Comparison of ENCODE assay signal across 11 mouse cellular contexts in the genomic region with DNA sequence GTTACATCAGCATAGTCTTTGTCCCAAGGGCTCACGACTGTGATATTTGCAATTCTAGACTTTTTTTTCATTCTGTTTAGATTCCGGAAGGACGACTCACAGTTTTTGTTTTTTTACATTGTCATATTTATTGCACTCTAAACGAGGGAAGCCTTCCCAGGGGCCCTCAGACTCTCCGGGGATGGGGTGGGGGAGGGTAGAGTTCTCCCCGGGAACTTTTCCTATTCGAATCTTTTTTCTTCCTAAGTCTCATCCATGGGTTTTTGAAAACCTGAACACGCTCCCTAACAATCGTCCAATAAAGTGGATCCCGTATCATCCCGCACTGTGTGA.
DNase-seq lines count a peak whose midpoint lies in the region; ATAC-seq and TF ChIP-seq lines count a peak whose summit lies in the region.
"Had no signal": no experiment of that assay in that cellular context is flagged by ENCODE, and none has a peak within 500 bp of the region (broad histone marks: within the 10 kb centered on the region; RNA-seq: fewer than 3 reads in every experiment).

No protein-coding gene starts in this region.

- ATAC-seq in forebrain, postnatal 0 days, result no peak
- no peak for ATAC-seq in liver, postnatal 0 days

- H3K4me1 ChIP-seq in heart, embryonic 10.5 days, result peaks cover 24% of the 10 kb centered on the region
- H3K4me1 ChIP-seq in forebrain, postnatal 0 days (ENCODE audit: insufficient read depth), result no peaks in the 10 kb centered on the region
- no peaks in the 10 kb centered on the region for H3K4me1 ChIP-seq in liver, postnatal 0 days (ENCODE audit: insufficient read depth)

- DNase-seq in heart, embryonic 10.5 days (ENCODE audit: low spot score), result no peak
- no peak for DNase-seq in heart, postnatal 4 days
- peak; percentile 85 for DNase-seq in 3T3-L1 (ENCODE audit: low read depth, low spot score)
- peak; percentile 32 for DNase-seq in forebrain, postnatal 0 days
- no peak for DNase-seq in liver, postnatal 0 days
- DNase-seq in layer of hippocampus, postnatal 10 days (ENCODE audit: low spot score in 2 of 2), result no peak
- no peak for DNase-seq in thymus, postnatal 4 days
- DNase-seq in left cerebral cortex, postnatal 4 days, result no peak
- DNase-seq: cerebellum, postnatal 36 days; kidney, postnatal 36 days had no signal

- TF ChIP-seq CTCF in forebrain, postnatal 0 days (IDR thresholded peaks at IDR 0.05; ENCODE audit: low read depth), result no peak
- no peak for TF ChIP-seq CTCF in liver, postnatal 0 days (IDR thresholded peaks at IDR 0.05; ENCODE audit: low read depth)

- no peak for TF ChIP-seq EP300 in liver, postnatal 0 days (IDR thresholded peaks at IDR 0.05; ENCODE audit: low read depth)

- no peak overlapping the region for H3K9ac ChIP-seq in forebrain, postnatal 0 days
- no peak overlapping the region for H3K9ac ChIP-seq in liver, postnatal 0 days (replicated peaks)
- H3K9ac ChIP-seq: liver, embryonic 14.5 days had no signal

- H3K4me3 ChIP-seq in heart, embryonic 10.5 days, result peak overlapping the region; percentile 45
- H3K4me3 ChIP-seq in forebrain, postnatal 0 days (ENCODE audit: low read depth, low read length), result no peak overlapping the region
- no peak overlapping the region; the same call in 1 of the 2 replicates for H3K4me3 ChIP-seq in liver, postnatal 0 days (ENCODE audit: low read depth, low read length)

- H3K27ac ChIP-seq in heart, embryonic 10.5 days, result 0 out of 2 replicates have a peak overlapping the region, but pooled peaks have one; percentile 22
- H3K27ac ChIP-seq in forebrain, postnatal 0 days (ENCODE audit: low read depth, low read length), result no peak overlapping the region
- no peak overlapping the region for H3K27ac ChIP-seq in liver, postnatal 0 days (ENCODE audit: low read depth)
- H3K27ac ChIP-seq: liver, embryonic 14.5 days had no signal

- H3K27me3 ChIP-seq in heart, embryonic 10.5 days (ENCODE audit: insufficient read depth, poor library complexity, severe bottlenecking), result peaks cover 35% of the 10 kb centered on the region
- H3K27me3 ChIP-seq in forebrain, postnatal 0 days (ENCODE audit: insufficient read depth, low read length), result peaks cover 24% of the 10 kb centered on the region
- H3K27me3 ChIP-seq in liver, postnatal 0 days (ENCODE audit: insufficient read depth, low read length), result peaks cover 39% of the 10 kb centered on the region

- H3K9me3 ChIP-seq in heart, embryonic 10.5 days, result no peaks in the 10 kb centered on the region
- no peaks in the 10 kb centered on the region for H3K9me3 ChIP-seq in forebrain, postnatal 0 days (ENCODE audit: low read length)
- no peaks in the 10 kb centered on the region for H3K9me3 ChIP-seq in liver, postnatal 0 days (ENCODE audit: low read length)

- no peak overlapping the region for H3K4me2 ChIP-seq in forebrain, postnatal 0 days (ENCODE audit: low read depth)
- peak overlapping the region; percentile 31 for H3K4me2 ChIP-seq in liver, postnatal 0 days (ENCODE audit: low read depth, low read length)

- under 1% methylated on average over 11 of the region's 11 CpGs for WGBS in heart, embryonic 10.5 days
- WGBS in forebrain, postnatal 0 days, result 3% methylated on average over 11 of the region's 11 CpGs
- WGBS in liver, postnatal 0 days (ENCODE audit: insufficient replicate concordance), result 2% methylated on average over 11 of the region's 11 CpGs

- no peaks in the 10 kb centered on the region for H3K36me3 ChIP-seq in heart, embryonic 10.5 days
- no peaks in the 10 kb centered on the region for H3K36me3 ChIP-seq in forebrain, postnatal 0 days (ENCODE audit: insufficient read depth)
- no peaks in the 10 kb centered on the region for H3K36me3 ChIP-seq in liver, postnatal 0 days (replicated peaks; ENCODE audit: insufficient read depth, low read length)

- intact Hi-C loops in left cerebral cortex, postnatal 4 days (cut with DNase I), result no loop called here

Comparison
In these comparisons a context has a peak if more than half of its experiments do, and no peak if none do; other contexts are left out.
1. DNase-seq: peak in 3T3-L1 (single experiment) and forebrain, postnatal 0 days (single experiment); none in heart, embryonic 10.5 days (single experiment), heart, postnatal 4 days (single experiment), liver, postnatal 0 days (single experiment), layer of hippocampus, postnatal 10 days (0 of 2), thymus, postnatal 4 days (single experiment) and left cerebral cortex, postnatal 4 days (single experiment).